ENCODE assay signal across 8 mouse cellular contexts in the genomic region with DNA sequence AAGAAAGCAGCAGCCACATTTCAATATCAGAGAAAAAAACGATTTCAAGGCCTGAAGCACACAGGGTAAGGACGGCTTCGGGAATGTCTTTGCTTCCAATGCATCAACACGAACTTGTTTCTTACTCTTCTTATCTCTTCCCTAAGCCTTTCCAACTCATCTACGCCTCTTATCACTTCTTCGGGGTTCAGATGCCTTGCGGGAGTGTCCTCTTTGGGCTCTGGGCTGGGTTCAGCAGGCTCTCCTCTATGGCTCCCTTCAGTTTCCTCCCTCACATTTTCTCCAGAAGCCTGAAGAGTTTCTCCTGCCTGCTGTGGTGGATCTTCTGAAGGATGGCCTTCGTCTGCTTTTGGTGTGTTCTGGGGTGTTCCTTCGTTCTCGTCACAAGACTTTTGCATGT. TPM values are rescaled to one million over a fixed set of nuclear protein-coding genes. Genes with fewer than 3 reads are reported as not detected.
DNase-seq lines count a peak whose midpoint lies in the region; ATAC-seq lines count a peak whose summit lies in the region.

No protein-coding gene starts in this region.

- peak overlapping the region; percentile 57; the same call in 1 of the 2 replicates for H3K4me3 ChIP-seq in kidney, embryonic 14.5 days (ENCODE audit: low read length)
- peak overlapping the region; percentile 60 for H3K4me3 ChIP-seq in intestine, embryonic 16.5 days (ENCODE audit: low read length)

- no peak for ATAC-seq in kidney, embryonic 14.5 days (ENCODE audit: low FRiP score, low TSS enrichment)
- ATAC-seq in erythroblast, adult 5-6 weeks (replicated peaks; ENCODE audit: low FRiP score, poor library complexity, severe bottlenecking) = peak; percentile 64
- no peak for ATAC-seq in intestine, embryonic 16.5 days
- no peak for ATAC-seq in CD4-positive, CD25-positive, alpha-beta regulatory T cell, adult 4 months

- no peaks in the 10 kb centered on the region; the same call in 1 of the 2 replicates for H3K27me3 ChIP-seq in kidney, embryonic 14.5 days (ENCODE audit: control insufficient read depth, insufficient read depth, low read length)
- no peaks in the 10 kb centered on the region for H3K27me3 ChIP-seq in intestine, embryonic 16.5 days (replicated peaks; ENCODE audit: control insufficient read depth, insufficient read depth, low read length)

- 66% methylated on average over 10 of the region's 10 CpGs for WGBS in kidney, embryonic 14.5 days
- WGBS in intestine, embryonic 16.5 days = 42% methylated on average over 10 of the region's 10 CpGs

- peak overlapping the region; percentile 38 for H3K4me2 ChIP-seq in kidney, embryonic 14.5 days (replicated peaks; ENCODE audit: low read depth, low read length)
- H3K4me2 ChIP-seq in intestine, embryonic 16.5 days (ENCODE audit: low read depth, low read length) = peak overlapping the region; percentile 51

- no peaks in the 10 kb centered on the region for H3K4me1 ChIP-seq in kidney, embryonic 14.5 days (ENCODE audit: control insufficient read depth, insufficient read depth, low read length)
- peaks cover 3% of the 10 kb centered on the region for H3K4me1 ChIP-seq in intestine, embryonic 16.5 days (ENCODE audit: control insufficient read depth, insufficient read depth, low read length)

- H3K36me3 ChIP-seq in kidney, embryonic 14.5 days (ENCODE audit: control insufficient read depth, insufficient read depth, low read length) = no peaks in the 10 kb centered on the region
- H3K36me3 ChIP-seq in intestine, embryonic 16.5 days (ENCODE audit: control insufficient read depth, insufficient read depth, low read length) = no peaks in the 10 kb centered on the region

- H3K9ac ChIP-seq in kidney, embryonic 14.5 days (ENCODE audit: low read depth, low read length) = no peak overlapping the region
- peak overlapping the region; percentile 23; the same call in 1 of the 2 replicates for H3K9ac ChIP-seq in intestine, embryonic 16.5 days (ENCODE audit: low read depth, low read length)

- no peak for DNase-seq in kidney, postnatal 36 days
- DNase-seq in neural tube, embryonic 10.5 days (ENCODE audit: extremely low spot score, low spot score) = peak; percentile 15
- DNase-seq in gastrocnemius, postnatal 10 days = no peak
- no peak for DNase-seq in kidney, adult 9 months

- H3K9me3 ChIP-seq in kidney, embryonic 14.5 days (ENCODE audit: control insufficient read depth, low read length) = no peaks in the 10 kb centered on the region
- H3K9me3 ChIP-seq in intestine, embryonic 16.5 days (ENCODE audit: control insufficient read depth, low read length) = no peaks in the 10 kb centered on the region

- H3K27ac ChIP-seq in kidney, embryonic 14.5 days (ENCODE audit: low read depth, low read length) = no peak overlapping the region
- no peak overlapping the region for H3K27ac ChIP-seq in intestine, embryonic 16.5 days (ENCODE audit: low read length)

RNA-seq across cellular contexts. Expression of a gene that starts 1.5 kb away (rescaled TPM):
- polyA plus RNA-seq in kidney, embryonic 14.5 days (2014; fragmentation: Nextera tagmentation; extraction: Ambion mirVana) = 170 and 245 TPM in 2 replicates
- 20.7 and 26.5 TPM in 2 replicates for total RNA-seq in erythroblast, adult 5-6 weeks (2015; ENCODE audit: low replicate concordance)
- total RNA-seq in erythroblast, adult 5-6 weeks (2017; ENCODE audit: low replicate concordance) = 31.0 and 39.6 TPM in 2 replicates
- 232 and 243 TPM in 2 replicates for polyA plus RNA-seq in intestine, embryonic 16.5 days (2015; fragmentation: Nextera tagmentation; extraction: Ambion mirVana)
- 1 to 10 TPM; 1.0 to 1.4 TPM for polyA plus RNA-seq in CD4-positive, CD25-positive, alpha-beta regulatory T cell, adult 4 months (2017; shearing (Covaris generic))
- total RNA-seq in gastrocnemius, postnatal 10 days (2021) = 10 to 100 TPM; 48.0 to 55.1 TPM

RNA-seq across cellular contexts. Expression of a gene that starts 31.8 kb away (rescaled TPM):
- 61.5 and 63.7 TPM in 2 replicates for polyA plus RNA-seq in kidney, embryonic 14.5 days (2014; fragmentation: Nextera tagmentation; extraction: Ambion mirVana)
- 10.7 and 16.7 TPM in 2 replicates for total RNA-seq in erythroblast, adult 5-6 weeks (2015; ENCODE audit: low replicate concordance)
- total RNA-seq in erythroblast, adult 5-6 weeks (2017; ENCODE audit: low replicate concordance) = 11.8 and 12.5 TPM in 2 replicates
- polyA plus RNA-seq in intestine, embryonic 16.5 days (2015; fragmentation: Nextera tagmentation; extraction: Ambion mirVana) = 242 and 258 TPM in 2 replicates
- polyA plus RNA-seq in CD4-positive, CD25-positive, alpha-beta regulatory T cell, adult 4 months (2017; shearing (Covaris generic)) = not detected
- total RNA-seq in gastrocnemius, postnatal 10 days (2021) = not detected

RNA-seq across cellular contexts. Expression of a gene that starts 33.1 kb away (rescaled TPM):
- polyA plus RNA-seq in kidney, embryonic 14.5 days (2014; fragmentation: Nextera tagmentation; extraction: Ambion mirVana) = 0.41 and 1.5 TPM in 2 replicates
- not detected in 2 replicates for total RNA-seq in erythroblast, adult 5-6 weeks (2015; ENCODE audit: low replicate concordance)
- total RNA-seq in erythroblast, adult 5-6 weeks (2017; ENCODE audit: low replicate concordance) = not detected in 2 replicates
- polyA plus RNA-seq in intestine, embryonic 16.5 days (2015; fragmentation: Nextera tagmentation; extraction: Ambion mirVana) = 3.8 and 4.3 TPM in 2 replicates
- not detected for polyA plus RNA-seq in CD4-positive, CD25-positive, alpha-beta regulatory T cell, adult 4 months (2017; shearing (Covaris generic))
- total RNA-seq in gastrocnemius, postnatal 10 days (2021) = 10 to 100 TPM; 74.3 to 87.3 TPM

RNA-seq across cellular contexts. Expression of a gene that starts 44.0 kb away (rescaled TPM):
- polyA plus RNA-seq in kidney, embryonic 14.5 days (2014; fragmentation: Nextera tagmentation; extraction: Ambion mirVana) = 0.23 and 0.34 TPM in 2 replicates
- total RNA-seq in erythroblast, adult 5-6 weeks (2015; ENCODE audit: low replicate concordance) = not detected in 2 replicates
- not detected in 2 replicates for total RNA-seq in erythroblast, adult 5-6 weeks (2017; ENCODE audit: low replicate concordance)
- 0.84 and 0.95 TPM in 2 replicates for polyA plus RNA-seq in intestine, embryonic 16.5 days (2015; fragmentation: Nextera tagmentation; extraction: Ambion mirVana)
- polyA plus RNA-seq in CD4-positive, CD25-positive, alpha-beta regulatory T cell, adult 4 months (2017; shearing (Covaris generic)) = not detected
- total RNA-seq in gastrocnemius, postnatal 10 days (2021) = 100 to 1,000 TPM; 539 to 771 TPM

RNA-seq across cellular contexts. Expression of a gene that starts 44.7 kb away (rescaled TPM):
- 70.5 and 71.0 TPM in 2 replicates for polyA plus RNA-seq in kidney, embryonic 14.5 days (2014; fragmentation: Nextera tagmentation; extraction: Ambion mirVana)
- not detected in 2 replicates for total RNA-seq in erythroblast, adult 5-6 weeks (2015; ENCODE audit: low replicate concordance)
- total RNA-seq in erythroblast, adult 5-6 weeks (2017; ENCODE audit: low replicate concordance) = not detected in 2 replicates
- 151 and 167 TPM in 2 replicates for polyA plus RNA-seq in intestine, embryonic 16.5 days (2015; fragmentation: Nextera tagmentation; extraction: Ambion mirVana)
- not detected for polyA plus RNA-seq in CD4-positive, CD25-positive, alpha-beta regulatory T cell, adult 4 months (2017; shearing (Covaris generic))
- total RNA-seq in gastrocnemius, postnatal 10 days (2021) = 10 to 100 TPM; 27.7 to 29.1 TPM

Comparison
In these comparisons a context has a peak if more than half of its experiments do, and no peak if none do; other contexts are left out.
1. RNA of a gene that starts 1.5 kb away (polyA plus RNA-seq): 232 to 243 TPM in intestine, embryonic 16.5 days and 170 to 245 TPM in kidney, embryonic 14.5 days; 1.0 to 1.4 TPM in CD4-positive, CD25-positive, alpha-beta regulatory T cell, adult 4 months; every median in the first group is over 10 times any median in the second.
2. RNA of a gene that starts 31.8 kb away (polyA plus RNA-seq): 242 to 258 TPM in intestine, embryonic 16.5 days and 61.5 to 63.7 TPM in kidney, embryonic 14.5 days; not detected in CD4-positive, CD25-positive, alpha-beta regulatory T cell, adult 4 months; every median in the first group is over 10 times any median in the second.